Mouse (Mus musculus): ENCODE results near the gene Ubr3.
"Not testable (repeated sequence)": the region's sequence is repeated elsewhere in the genome, so short reads cannot be mapped to it uniquely, and the experiment has no call there.

DNA sequence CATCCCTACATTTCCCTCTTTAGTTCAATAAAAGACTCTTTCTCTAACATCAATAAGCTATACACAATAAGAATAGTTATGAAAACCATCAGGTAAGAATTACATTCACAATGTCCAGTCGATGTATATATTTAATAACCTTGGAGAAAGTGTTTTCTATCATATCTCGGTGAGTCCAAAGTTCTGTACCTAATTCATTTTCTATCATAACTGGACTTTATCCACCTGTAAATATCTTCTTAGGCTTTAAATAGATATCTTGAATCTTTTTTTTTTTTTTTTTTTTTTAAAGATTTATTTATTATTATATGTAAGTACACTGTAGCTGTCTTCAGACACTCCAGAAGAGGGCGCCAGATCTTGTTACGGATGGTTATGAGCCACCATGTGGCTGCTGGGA, 10.3 kb downstream of the Ubr3 start:
- not testable (repeated sequence) for TF ChIP-seq POLR2A (IDR thresholded peaks at IDR 0.05; ENCODE audit: low read depth, low read length); CTCF (IDR thresholded peaks at IDR 0.05; ENCODE audit: borderline replicate concordance, insufficient read depth, low read length)

Measured in embryonic fibroblast, embryonic 13.5 days (primary cell).